Mouse (Mus musculus): Measurements from ENCODE around the gene Tia1.
"Not testable (repeated sequence)": the region's sequence is repeated elsewhere in the genome, so short reads cannot be mapped to it uniquely, and the experiment has no call there.

The Tia1 gene

DNA sequence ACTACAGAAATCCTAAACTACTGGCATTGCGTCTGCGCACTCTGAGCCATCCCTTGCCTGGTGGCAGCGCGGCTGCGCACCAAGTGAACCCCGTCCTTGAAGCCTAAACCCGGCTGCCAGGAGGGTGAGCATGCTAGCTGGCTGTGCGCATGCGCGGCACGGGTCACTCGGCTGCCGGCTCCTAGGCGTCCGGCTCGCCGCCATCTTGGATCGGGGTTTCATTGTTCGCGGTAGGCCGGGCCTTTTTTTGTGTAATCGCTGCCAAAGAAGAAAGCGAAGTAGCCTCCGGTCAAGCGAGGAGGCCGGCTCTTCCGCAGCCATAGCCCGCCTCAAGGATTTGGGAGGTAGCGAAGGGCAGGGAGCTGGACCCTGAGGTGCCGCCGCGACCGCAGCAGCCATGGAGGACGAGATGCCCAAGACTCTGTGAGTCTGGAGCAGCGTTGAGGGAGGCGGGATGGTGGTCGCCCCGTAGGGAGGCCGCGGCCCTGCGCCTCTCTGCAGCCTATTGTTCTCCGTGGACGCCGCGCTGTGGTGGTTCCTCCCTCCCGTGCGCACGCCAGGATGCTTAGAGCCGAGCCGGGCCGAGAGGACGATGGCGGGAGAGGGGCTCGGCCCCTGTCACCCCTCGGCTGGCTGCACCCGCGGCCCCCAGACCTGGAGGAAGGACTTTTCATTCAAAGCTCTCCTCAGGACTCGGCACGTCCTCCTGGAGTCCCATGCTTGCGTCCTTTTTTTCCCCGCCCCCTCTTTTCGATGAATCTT lies at the start of gene Tia1:
TSS of gene Tia1 (plus strand) at position 120 of the 762 bp plus-strand sequence.
- peak; percentile 95 for DNase-seq (ENCODE audit: low read depth, low spot score)

DNA sequence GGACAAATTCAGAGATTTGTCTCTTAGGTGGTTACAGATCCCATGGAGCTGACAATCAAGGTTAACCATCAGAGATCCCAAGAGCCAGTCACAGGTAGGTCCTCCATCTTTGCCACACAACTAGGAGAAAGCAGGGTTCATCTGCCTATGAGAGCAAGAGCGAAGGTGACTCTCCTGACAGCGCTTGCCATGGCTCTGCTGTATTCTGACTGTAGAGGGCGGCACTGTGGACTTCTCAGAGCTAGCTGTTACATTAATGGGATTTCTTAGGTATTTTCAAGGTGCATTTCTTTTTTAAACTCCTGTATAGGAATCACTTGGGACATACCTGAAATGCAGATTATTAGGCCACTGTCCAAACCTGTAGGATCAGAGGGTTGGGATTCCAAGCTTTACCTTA lies 49.1 kb upstream of the Tia1 start:
- no peak for DNase-seq (ENCODE audit: low read depth, low spot score)

DNA sequence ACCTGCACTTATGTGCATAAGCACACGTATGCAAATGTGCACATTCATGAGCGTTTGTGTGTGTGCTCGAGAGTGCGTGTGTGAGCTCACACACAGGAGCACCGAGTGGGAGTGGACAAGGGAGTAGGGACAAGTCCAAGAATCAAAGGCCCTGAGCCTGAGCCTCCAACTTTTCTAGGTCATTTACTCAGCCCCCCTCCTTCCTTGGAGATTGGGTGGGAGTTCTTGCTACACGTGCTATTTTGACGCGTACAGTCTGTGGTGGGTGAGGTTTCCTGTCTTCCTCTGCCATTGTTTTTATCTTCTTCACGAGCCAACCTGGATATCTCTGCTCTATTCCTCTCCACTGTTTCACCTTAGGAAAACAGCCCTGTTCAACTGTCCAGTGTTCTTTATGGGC lies 47.1 kb upstream of the Tia1 start:
- DNase-seq (ENCODE audit: low read depth, low spot score) = no peak

DNA sequence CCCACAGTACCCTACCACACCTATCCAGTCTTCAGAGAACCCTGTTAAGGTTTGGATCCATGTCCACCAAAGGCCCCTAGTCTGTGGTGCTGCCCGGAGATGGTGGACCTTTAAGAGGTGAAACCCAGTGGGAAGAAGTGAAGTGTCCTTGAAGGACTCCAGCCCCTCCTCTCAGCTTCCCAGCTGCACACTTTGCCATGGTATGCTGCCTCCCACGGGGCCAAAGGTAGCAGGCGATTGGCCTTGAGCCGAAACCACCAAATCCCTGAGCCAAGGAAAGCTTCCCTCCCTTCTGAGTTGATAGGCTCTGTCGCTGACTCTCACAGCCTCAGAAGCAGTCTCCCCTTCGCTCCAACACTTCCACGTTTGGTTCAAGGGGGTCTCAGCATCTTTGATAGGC lies 43.3 kb upstream of the Tia1 start:
- no peak for DNase-seq (ENCODE audit: low read depth, low spot score)

DNA sequence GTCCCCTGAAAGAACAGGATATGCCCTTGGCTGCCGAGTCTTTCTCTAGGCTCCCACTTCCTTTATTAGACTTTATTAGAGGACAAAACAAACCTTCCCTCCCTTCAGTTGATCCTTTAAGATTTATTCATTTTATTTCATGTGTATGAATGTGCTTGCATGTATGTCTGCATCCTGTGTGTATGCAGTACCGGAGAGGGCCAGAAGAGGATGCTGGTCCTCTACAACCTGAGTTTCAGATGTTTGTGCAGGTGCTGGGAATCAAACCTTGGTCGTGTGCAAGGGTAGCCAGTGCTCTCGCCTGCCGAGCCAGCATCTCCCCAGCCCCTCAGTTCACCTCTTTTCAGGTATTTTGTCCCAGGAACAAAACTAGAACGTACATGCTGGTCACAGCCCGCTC lies 42.6 kb upstream of the Tia1 start:
- no peak for DNase-seq (ENCODE audit: low read depth, low spot score)

DNA sequence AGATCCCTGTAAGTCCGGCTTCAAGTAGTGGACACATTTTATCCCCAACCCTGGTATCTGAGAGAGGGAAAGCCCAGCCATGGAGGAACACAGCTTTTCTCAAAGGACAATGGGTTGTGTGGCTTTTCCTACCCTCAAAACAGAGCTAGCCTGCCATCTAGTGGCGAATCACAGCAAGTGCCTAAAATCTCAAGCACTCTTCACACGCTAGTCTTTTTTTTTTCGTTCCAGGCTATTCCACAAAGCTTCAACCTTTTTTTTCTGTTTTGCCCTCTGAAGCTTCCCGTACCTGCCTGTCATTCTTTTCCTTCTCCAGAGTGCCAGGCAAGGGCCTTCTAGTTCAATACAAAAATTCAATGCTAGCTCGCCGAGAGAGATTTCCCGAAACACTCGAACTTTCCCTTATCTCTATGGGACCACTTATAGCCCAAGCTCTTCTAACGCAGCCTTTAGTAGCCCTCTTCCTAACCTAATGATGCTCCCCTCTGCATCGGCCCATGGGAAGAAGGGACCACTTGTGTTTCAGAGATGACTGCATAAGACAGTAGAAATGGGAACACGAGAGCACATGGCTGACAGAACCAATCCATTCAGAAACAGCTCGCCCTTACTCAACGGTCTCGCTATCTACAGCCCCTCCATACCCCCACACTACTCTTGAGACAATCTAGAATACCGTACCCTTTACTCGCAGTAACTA lies 39.4 kb upstream of the Tia1 start:
- peak; percentile 75 for DNase-seq (ENCODE audit: low read depth, low spot score)

DNA sequence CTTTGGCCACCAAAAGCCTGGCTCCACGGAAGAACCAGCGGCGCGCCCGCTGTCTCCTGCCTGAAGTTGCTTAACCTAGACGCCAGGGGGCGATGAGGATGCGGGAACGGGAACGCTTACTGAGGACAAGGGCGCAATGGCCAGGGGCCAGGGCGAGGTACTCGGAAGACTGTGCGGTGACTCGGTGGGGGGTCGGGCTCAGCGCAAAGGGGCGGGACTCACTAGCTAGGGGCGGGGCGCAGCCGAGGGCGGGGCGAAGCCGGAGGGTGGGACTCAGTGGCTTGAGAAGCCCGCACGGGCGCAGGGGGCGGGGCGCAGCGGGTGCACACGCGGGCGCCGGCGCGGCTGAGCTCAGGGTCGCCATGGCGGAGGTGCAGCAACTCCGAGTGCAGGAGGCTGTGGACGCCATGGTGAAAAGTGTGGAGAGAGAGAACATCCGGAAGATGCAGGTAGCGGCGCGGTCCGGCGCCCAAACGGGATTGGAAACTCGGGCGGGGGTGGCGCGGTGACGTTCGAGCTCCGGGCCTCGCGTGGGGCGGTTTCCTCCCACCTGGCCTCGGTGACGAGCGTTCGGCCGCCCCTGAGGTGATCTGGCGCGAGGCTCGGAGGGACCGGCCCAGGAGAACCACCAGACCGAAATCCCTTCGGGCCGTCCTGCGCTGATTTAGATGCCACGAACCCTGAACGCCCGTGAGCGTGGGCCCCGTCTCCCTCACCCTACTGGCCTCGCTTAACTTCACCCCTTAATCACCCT lies 38.5 kb upstream of the Tia1 start, which contains the start of gene Fam136a:
TSS of gene Fam136a (plus strand) at position 276 of the 754 bp plus-strand sequence.
- peak; percentile 98 for DNase-seq (ENCODE audit: low read depth, low spot score)

DNA sequence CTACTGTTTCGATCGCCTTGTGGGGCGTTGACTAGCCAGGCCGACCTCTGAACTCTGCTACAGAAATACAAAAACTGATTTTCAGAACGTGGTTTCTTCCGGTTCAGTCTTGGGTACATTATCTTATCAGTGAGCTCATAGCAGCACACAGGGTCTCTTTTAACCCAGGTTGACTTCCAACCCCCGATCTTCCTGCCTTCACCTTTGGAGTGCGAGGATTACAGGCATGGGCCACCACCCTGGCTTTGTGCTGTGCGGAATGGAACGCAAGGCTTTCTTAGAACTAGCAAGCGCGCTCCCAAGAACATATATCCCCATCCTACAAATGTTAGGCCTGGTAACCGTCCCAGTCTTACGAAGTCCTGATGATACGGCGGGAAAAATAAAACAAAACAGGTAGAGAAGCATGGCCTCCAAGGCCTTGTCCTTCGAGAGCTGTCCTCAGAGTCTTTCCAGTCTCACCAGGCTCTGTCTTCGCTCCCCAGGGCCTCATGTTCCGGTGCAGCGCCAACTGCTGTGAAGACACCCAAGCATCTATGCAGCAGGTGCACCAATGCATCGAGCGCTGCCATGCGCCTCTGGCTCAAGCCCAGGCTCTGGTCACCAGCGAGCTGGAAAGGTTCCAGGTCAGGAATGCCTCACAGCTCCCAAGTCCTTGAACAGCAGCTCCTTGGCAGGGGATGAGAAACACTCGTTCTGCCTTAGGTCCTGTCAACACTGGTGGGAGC lies 37.7 kb upstream of the Tia1 start:
- no peak for DNase-seq (ENCODE audit: low read depth, low spot score)

DNA sequence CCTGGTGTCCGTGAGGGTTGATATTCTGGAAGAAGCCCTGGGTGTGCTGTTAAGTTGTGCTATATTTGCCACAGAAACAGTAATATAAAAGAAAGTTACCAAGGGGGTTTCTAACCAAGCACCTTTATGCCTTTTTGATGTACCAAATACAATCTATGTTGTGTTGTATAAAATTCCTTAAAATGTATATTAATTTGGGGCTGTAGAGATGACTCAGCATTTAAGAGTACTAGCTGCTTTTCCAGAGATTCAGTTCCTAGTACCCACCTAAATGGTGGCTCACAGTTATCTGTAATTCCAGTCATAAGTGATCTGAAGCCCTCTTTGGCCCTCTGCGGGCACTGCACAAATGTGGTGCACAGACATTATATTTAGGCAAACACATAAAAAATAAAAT lies 37.2 kb upstream of the Tia1 start:
- no peak for DNase-seq (ENCODE audit: low read depth, low spot score)

DNA sequence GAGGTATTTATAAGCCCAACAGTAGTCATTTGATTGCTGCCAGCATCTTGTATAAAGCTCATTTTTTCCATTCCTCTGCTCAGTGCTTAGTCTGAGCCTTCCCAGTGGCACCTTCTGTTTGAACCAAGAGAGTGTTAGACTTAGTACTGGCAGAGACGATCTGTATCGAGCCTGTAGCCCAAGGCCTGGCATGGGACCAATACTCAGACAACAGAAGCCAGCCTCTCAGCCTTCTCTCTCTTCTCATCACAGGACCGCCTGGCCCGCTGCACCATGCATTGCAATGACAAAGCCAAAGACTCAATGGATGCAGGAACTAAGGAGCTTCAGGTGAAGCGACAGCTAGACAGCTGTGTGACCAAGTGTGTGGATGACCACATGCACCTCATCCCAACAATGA lies 35.5 kb upstream of the Tia1 start:
- no peak for DNase-seq (ENCODE audit: low read depth, low spot score)

DNA sequence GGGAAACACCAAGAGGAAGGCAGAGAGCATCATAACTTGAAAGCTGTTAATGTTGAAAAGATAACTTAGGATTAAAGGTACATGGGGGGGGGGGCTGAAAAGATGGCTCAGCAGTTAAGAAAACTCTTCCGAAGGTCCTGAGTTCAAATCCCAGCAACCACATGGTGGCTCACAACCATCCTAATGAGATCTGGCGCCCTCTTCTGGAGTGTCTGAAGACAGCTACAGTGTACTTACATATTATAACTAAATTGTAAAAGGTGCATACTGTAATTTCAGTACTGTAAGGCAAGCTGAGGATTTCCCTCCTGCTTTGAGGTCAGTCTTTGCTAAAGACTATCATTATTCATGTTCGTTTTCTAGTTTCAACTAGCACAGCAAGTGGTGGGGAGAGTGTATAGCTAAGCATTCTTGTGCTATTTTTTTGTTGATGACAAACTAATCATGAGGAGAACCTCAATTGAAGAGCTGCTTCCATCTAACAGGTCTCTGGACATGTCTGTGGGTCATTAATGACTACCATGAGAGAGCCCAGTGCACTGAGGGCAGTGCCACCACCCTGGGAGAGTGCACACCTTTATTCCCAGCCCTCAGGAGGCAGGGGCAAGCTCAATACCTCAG lies 33.8 kb upstream of the Tia1 start:
- DNase-seq (ENCODE audit: low read depth, low spot score) = no peak

DNA sequence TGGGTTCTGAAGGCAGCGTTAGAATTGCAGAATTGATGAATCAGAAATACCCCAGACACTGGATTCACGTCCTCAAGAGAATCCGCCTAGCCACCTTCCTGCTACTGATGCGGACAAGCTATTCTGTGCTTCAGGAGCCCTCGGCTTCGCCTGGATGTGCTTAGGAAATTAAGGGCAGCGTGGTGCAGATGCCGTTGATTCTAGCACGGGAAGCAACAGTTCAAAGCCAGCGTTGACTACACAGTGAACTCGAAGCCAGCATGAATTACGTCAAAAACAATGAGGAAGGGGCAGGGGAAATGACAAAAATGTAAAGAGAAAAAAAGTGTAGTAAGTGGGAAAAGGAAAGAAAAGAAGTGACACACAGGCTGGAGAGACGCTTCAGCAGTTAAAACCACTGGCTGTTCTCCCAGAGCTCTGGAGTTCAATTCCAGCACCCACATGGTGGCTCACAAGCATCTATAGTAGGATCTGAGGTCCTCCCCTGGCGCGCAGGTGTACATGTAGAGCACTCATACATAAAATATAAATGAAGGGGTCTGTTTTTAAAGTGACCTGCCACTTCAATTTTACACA lies 33.2 kb upstream of the Tia1 start, which contains the start of gene Snrpg:
TSS of gene Snrpg (plus strand) at position 541 of the 576 bp plus-strand sequence.
- DNase-seq (ENCODE audit: low read depth, low spot score) = no peak

DNA sequence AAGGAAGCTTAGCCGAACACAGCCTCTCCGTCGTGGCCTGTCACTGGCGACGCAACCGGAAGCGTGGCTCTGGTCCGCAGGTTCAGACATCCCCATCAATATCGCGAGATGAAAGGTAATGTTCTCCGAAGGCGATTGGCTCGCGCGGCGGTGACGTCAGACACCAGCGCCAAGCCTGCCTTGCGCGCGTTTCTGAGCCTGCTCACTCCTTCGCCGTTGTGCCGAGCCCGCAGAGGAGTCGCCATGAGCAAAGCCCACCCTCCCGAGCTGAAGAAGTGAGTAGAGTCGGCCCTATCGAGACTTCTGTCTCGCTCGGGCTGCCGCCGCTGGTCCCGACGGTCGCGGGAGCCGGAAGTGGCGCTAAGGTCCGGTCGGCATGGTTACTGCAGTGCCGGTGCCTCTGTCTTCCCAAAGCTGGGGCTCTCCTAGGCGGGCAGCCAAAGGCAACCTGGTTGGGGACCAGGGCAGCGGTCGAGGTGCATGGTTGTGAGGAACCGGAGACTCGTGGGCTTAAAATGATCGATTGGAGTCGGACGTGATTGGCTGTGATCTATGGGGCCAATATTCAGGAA lies 32.6 kb upstream of the Tia1 start:
- DNase-seq (ENCODE audit: low read depth, low spot score) = peak; percentile 94

DNA sequence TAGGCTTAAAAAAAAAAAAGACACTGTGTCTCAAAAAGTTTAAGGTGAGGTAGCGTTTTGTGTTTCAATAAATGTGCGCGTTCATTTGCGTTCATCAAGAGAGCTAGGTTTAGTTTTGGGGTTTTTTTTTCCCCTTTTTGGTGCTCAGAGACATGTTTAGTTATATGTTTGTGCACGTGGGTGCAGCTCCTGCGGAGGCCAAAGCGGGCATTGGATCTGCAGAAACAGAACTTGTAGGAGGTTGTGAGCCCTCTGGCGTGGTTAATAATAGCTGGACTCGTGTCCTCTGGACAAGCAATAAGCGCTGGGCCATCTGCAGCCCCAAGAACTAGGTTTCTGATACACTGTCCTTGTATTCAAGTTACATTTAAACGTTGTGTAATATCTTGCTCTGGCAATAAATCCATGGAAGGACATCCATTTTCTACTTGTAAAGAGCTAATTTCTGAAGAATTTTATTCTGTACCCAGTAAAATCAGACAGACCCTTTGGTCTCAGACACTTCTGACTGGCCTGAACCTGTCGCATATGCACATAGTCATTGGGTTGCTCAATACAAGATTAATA lies 32.0 kb upstream of the Tia1 start:
- DNase-seq (ENCODE audit: low read depth, low spot score) = no peak

DNA sequence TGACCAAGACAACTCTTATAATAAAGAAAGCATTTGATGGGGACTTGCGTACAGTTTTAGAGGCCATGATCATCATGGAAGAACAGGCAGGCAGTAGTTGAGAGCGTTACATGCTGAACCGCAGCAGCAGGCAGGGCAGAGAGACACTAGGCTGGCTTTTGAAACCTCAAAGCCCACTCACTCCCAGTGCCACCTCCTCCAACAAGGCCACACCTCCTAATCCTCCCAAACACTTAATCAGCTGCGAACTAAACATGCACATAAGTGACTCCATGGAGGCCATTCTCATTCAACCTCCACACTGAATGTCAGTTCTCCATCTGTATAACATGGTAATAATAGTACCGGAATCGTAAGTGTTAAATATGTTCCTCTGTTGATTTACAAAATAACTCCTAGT lies 30.5 kb upstream of the Tia1 start:
- DNase-seq (ENCODE audit: low read depth, low spot score) = no peak

DNA sequence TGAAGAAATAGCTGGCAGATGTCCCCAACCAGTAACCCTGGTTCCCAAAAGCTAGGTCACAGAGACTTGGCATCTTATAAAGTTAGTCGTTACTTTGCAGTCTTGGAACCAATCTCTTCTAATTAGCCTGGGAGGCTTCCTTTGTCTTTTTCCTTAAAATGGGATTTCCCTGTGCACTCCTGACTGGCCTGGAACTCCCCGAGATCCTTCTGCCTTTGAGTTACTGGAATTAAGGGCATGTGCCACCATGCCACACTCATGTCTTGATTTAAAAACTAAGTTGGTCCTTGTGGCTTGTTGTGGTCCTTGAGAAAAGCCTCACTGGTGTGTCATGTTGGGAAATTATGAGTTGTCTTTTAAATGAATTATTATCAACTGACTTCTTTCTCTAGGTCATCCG lies 25.7 kb upstream of the Tia1 start:
- DNase-seq (ENCODE audit: low read depth, low spot score) = no peak

DNA sequence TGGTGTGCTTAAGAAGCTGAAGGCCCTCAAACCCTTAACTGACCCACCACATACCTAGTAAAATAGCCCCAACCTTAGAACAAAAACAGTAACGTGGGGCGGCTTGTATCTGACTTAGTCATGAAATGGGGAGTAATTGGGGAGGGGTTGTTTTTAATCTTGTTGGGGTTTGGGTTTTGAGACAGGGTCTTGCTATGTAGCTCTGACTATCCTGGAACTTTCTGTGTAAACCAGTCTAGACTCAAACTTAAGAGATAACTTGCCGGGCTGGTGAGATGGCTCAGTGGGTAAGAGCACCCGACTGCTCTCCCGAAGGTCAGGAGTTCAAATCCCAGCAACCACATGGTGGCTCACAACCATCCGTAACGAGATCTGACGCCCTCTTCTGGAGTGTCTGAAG lies 23.9 kb upstream of the Tia1 start:
- not testable (repeated sequence) for DNase-seq (ENCODE audit: low read depth, low spot score)

DNA sequence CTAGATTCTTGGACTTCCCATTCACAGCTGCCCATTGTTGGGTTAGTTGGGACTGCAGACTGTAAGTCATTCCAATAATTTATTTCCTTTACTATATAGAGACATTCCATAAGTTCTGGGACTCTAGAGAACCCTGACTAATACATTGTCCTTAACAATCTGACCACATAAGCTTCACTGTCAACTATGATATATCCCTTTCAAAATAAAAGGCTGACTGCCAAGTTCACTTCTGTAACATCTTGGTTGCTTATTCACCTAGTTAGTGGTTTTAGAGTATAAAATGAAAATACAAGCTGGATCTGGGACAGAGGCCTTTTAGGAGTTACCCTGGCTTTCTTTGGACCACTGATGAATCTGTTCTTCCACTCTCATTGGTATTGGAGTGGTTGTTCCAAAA lies 21.5 kb upstream of the Tia1 start:
- DNase-seq (ENCODE audit: low read depth, low spot score) = no peak

DNA sequence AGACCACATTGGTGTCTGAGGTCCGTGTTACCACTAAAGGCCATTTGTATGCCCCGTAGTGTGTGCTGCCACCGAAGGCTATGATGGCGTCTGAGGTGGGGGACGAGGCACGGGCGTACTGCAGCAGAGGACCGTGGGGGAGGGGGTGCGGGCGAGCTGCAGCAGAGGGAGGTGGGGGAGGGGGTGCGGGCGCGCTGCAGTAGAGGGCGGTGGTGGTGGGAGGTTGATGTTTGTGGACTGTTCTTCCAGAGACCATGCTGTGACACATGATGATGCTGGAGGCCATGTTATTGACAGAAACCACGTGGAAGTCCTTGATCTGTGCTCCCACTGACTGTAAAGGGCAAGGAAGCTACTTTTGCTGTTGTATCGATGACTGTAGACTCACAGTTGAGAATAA lies 20.6 kb upstream of the Tia1 start:
- no peak for DNase-seq (ENCODE audit: low read depth, low spot score)

DNA sequence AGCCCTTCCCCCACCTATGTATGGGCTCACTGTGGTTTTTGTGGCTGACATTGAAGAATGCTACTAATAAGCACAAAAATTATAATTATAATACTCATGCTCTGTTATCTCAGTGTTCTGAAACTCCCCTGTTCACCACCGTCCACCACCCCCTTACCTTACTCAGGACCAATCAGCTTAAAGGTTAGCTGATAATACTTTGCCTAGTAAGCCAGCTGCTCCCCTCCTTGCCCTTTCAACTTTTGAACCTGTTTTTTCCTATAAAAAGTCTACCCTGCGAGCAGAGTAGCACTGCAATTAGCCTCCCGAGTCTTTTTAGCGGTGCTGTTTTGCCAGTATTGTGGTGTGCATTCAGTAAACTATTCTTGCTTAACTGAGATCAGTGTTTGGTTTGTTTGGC lies 19.3 kb upstream of the Tia1 start:
- no peak for DNase-seq (ENCODE audit: low read depth, low spot score)
